Mouse (Mus musculus) adrenal gland, adult 8-10 months (tissue): ENCODE results near the gene Mmp25. TPM values are rescaled to one million over a fixed set of nuclear protein-coding genes. Genes with fewer than 3 reads are reported as not detected.
A peak's percentile ranks its signal among the peaks of the same experiment; 100 is the strongest.
"Not testable (repeated sequence)": the region's sequence is repeated elsewhere in the genome, so short reads cannot be mapped to it uniquely, and the experiment has no call there.

Experiments used
- DNase-seq: peaks from one replicate; pipeline ENCODE4 v3.0.0; 2022
- total RNA-seq, 4 experiments: library from RNA; stranded (reverse); gene quantifications; 2 replicates each; pipeline ENCODE4 v1.2.4; 2022

Mmp25 gene
- total RNA-seq, 4 experiments from 2014 or later, result 0.06 to 0.13 (median 0.09) TPM; not detected in 1

- DNase-seq, result no peak
Measured at GRCm38 (mm10) chr17:23599605-23600063, 45.4 kb downstream of the Mmp25 start.

GRCm38 (mm10) chr17:23598582-23599552 is 46.2 kb downstream of the Mmp25 start, which contains the start of gene Zfp13:
Gene Zfp13, minus strand, starts transcription at chr17:23599487.
- DNase-seq, result peak; percentile 90

GRCm38 (mm10) chr17:23595139-23595538 is 49.9 kb downstream of the Mmp25 start:
- not testable (repeated sequence) for DNase-seq

GRCm38 (mm10) chr17:23592926-23593300 is 52.2 kb downstream of the Mmp25 start:
- no peak for DNase-seq

- DNase-seq, result peak; percentile 94
Measured at GRCm38 (mm10) chr17:23592208-23592925, 52.7 kb downstream of the Mmp25 start.

- DNase-seq, result no peak
Measured at GRCm38 (mm10) chr17:23587253-23587652, 57.8 kb downstream of the Mmp25 start.

GRCm38 (mm10) chr17:23585721-23586491 is 59.2 kb downstream of the Mmp25 start:
- DNase-seq, result peak; percentile 30

- DNase-seq, result peak; percentile 61
Measured at GRCm38 (mm10) chr17:23584786-23585185, 60.3 kb downstream of the Mmp25 start.

Other genes starting within 250 kb of the Mmp25 start
- gene Vmn2r117, start 165.6 kb downstream of the Mmp25 start, total RNA-seq, result not detected
- 10 to 100 TPM; 12.0 to 15.5 (median 12.9) TPM for gene Zfp213, start 81.0 kb downstream of the Mmp25 start, total RNA-seq
- 10 to 100 TPM in 3 of 4 experiments, 1 to 10 TPM in 1; 8.2 to 19.2 (median 14.6) TPM for gene Zfp13, start 45.8 kb downstream of the Mmp25 start, total RNA-seq
- not detected for gene Zscan10, start 44.4 kb downstream of the Mmp25 start, total RNA-seq
- not detected for gene Bicdl2, start 15.2 kb upstream of the Mmp25 start, total RNA-seq
- gene Hcfc1r1, start 28.3 kb upstream of the Mmp25 start, total RNA-seq, result 100 to 1,000 TPM; 136 to 169 (median 147) TPM
- gene Thoc6, start 28.6 kb upstream of the Mmp25 start, total RNA-seq, result 10 to 100 TPM; 24.7 to 28.3 (median 26.7) TPM
- 100 to 1,000 TPM; 156 to 243 (median 195) TPM for gene Tnfrsf12a, start 32.2 kb upstream of the Mmp25 start, total RNA-seq
- gene Cldn6, start 34.0 kb upstream of the Mmp25 start, total RNA-seq, result not detected
- gene Cldn9, start 38.7 kb upstream of the Mmp25 start, total RNA-seq, result under 1 TPM in 2 of 4 experiments, not detected in 2; 0.17 to 0.38 TPM
- 10 to 100 TPM in 3 of 4 experiments, 1 to 10 TPM in 1; 2.4 to 62.8 (median 19.6) TPM for gene 1520401A03Rik, start 77.5 kb upstream of the Mmp25 start, total RNA-seq
- 1 to 10 TPM; 1.7 to 6.2 (median 3.6) TPM for gene Pkmyt1, start 81.1 kb upstream of the Mmp25 start, total RNA-seq
- gene Paqr4, start 95.6 kb upstream of the Mmp25 start, total RNA-seq, result 10 to 100 TPM in 3 of 4 experiments, 1 to 10 TPM in 1; 7.7 to 17.9 (median 12.0) TPM
- gene Kremen2, start 100.6 kb upstream of the Mmp25 start, total RNA-seq, result under 1 TPM in 3 of 4 experiments, not detected in 1; 0.17 to 0.30 (median 0.26) TPM
- gene Flywch1, start 126.3 kb upstream of the Mmp25 start, total RNA-seq, result 100 to 1,000 TPM in 2 of 4 experiments, 10 to 100 TPM in 2; 82.9 to 115 (median 102) TPM
- 10 to 100 TPM in 3 of 4 experiments, 1 to 10 TPM in 1; 5.8 to 15.4 (median 13.1) TPM for gene Flywch2, start 140.8 kb upstream of the Mmp25 start, total RNA-seq
- 1,000 to 10,000 TPM in 1 of 4 experiments, 100 to 1,000 TPM in 3; 612 to 1,355 (median 855) TPM for gene Srrm2, start 145.3 kb upstream of the Mmp25 start, total RNA-seq
- 100 to 1,000 TPM; 365 to 430 (median 403) TPM for gene Elob, start 183.9 kb upstream of the Mmp25 start, total RNA-seq
- not detected for gene Prss33, start 190.8 kb upstream of the Mmp25 start, total RNA-seq
- gene Prss32, start 198.6 kb upstream of the Mmp25 start, total RNA-seq, result not detected
- gene Prss41, start 198.9 kb upstream of the Mmp25 start, total RNA-seq, result 1 to 10 TPM in 3 of 4 experiments, under 1 TPM in 1; 0.56 to 1.8 (median 1.4) TPM
- not detected for gene Prss21, start 222.8 kb upstream of the Mmp25 start, total RNA-seq
- gene Dcpp1, start 235.6 kb upstream of the Mmp25 start, total RNA-seq, result not detected
- gene Dcpp2, start 235.6 kb upstream of the Mmp25 start, total RNA-seq, result not detected